Mouse (Mus musculus) neural tube, embryonic 13.5 days (tissue): ENCODE measurements at regions not wholly inside any gene's neighbourhood (a gene's known extent, or its start where the extent isn't known, plus 50 kb on each side); places are given as distances from the start of the nearest gene placed in this dataset.

ENCODE experiments used
- ATAC-seq: fragments of 200-750 bp; cut with Nextera tagmentation; 2 replicates; pipeline ENCODE4 v1.8.0; 2017; ENCODE audit warnings: low read depth, mild to moderate bottlenecking, moderate TSS enrichment, moderate library complexity
- H3K27ac ChIP-seq: fragments of 300-500 bp; sonication (generic); replicated peaks from 2 replicates; pipeline ENCODE4 v1.5.1; 2015; ENCODE audit warnings: moderate library complexity, mild to moderate bottlenecking, inconsistent platforms
- H3K27me3 ChIP-seq: fragments of 300-500 bp; sonication (generic); 2 replicates; pipeline ENCODE4 v1.6.1; 2015; ENCODE audit warnings: mild to moderate bottlenecking, inconsistent platforms
- H3K36me3 ChIP-seq: fragments of 300-500 bp; sonication (generic); 2 replicates; pipeline ENCODE4 v1.6.1; 2015; ENCODE audit warnings: mild to moderate bottlenecking, inconsistent platforms
- H3K4me1 ChIP-seq: fragments of 300-500 bp; sonication (generic); replicated peaks from 2 replicates; pipeline ENCODE4 v1.6.1; 2015; ENCODE audit warnings: inconsistent platforms
- H3K4me2 ChIP-seq: fragments of 300-500 bp; sonication (generic); 2 replicates; pipeline ENCODE4 v1.6.1; 2015; ENCODE audit warnings: inconsistent platforms, mild to moderate bottlenecking, moderate library complexity
- H3K4me3 ChIP-seq: fragments of 300-500 bp; sonication (generic); 2 replicates; pipeline ENCODE4 v1.5.1; 2015; ENCODE audit warnings: mild to moderate bottlenecking, inconsistent platforms
- H3K9ac ChIP-seq: fragments of 300-500 bp; sonication (generic); 2 replicates; pipeline ENCODE4 v1.6.1; 2015; ENCODE audit warnings: moderate library complexity, mild to moderate bottlenecking, inconsistent platforms
- H3K9me3 ChIP-seq: fragments of 300-500 bp; sonication (generic); 2 replicates; pipeline ENCODE4 v1.6.1; 2016; ENCODE audit warnings: inconsistent platforms
- WGBS: fragments of 180-500 bp; shearing (Covaris S2); methylation state at CpG from one replicate; pipeline ENCODE4 v1.1.7; 2015; 5-methylcytosine and 5-hydroxymethylcytosine counted together

DNA sequence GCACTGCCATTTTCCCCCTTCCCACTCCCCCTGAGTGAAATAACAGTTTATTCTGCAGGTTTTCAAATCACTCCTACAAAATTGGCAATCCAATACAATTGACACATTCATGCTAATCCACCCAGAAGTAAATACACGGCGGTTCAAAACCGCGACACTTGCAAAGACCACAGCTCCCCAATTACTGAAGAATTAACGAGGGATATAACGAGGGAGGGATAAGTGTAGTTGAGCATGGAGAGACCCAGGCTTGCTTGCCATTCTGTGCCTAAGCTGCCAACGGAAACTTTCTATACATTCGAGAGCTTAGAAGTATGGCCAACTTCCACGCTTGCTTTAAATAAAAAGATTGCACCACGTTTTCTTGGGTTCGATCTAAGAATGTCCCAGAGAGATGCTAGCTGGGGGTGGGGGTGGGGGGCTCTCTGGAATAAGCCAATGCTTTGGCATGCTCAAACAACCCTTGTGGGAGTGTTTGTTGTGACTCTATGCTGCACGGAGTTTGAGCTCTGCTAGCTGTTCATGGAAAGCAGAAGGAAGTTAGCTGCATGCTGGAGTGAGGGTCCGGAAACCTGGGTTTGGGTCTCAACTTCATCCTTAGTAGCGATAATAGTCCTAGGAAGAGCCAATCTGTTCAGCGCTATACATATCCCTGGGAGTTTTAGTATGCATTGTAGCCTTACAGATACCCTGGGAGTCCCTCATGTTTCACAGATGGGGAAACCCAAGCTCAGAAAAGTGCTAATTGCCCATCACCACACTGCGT lies 98.9 kb upstream of the Nrbf2 start:
- Histone ChIP-seq H3K36me3 (no peaks in the 10 kb centered on the region), H3K27ac (no peak overlapping the region), H3K4me2 (no peak overlapping the region), H3K9ac (no peak overlapping the region), H3K9me3 (no peaks in the 10 kb centered on the region), H3K4me1 (no peaks in the 10 kb centered on the region), H3K27me3 (no peaks in the 10 kb centered on the region), H3K4me3 (no peak overlapping the region)
- ATAC-seq = no peak
- WGBS = 86% methylated on average over 16 of the region's 16 CpGs

DNA sequence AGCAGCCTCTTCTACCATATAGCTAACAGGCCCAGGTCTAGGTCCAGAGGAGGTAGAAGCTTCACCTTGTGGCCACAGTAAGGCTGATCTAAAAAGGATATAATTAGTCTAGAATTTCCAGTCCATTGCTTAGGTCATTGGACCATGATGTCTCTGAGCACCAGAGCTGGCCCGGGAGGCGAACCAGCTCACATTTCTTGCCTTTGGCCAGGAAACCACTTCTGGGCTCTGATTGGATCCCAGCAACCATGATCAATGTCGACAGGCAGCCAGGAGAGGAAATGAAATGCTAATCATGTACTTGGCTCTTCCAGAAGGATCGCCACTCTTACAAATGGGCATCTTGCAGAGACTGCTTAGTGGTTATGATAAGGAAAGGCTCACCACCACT lies 99.5 kb upstream of the Nrbf2 start:
- H3K9ac ChIP-seq = no peak overlapping the region
- H3K4me2 ChIP-seq = no peak overlapping the region
- WGBS = 69% methylated on average over 4 of the region's 4 CpGs
- no peaks in the 10 kb centered on the region for H3K9me3 ChIP-seq
- H3K27me3 ChIP-seq = no peaks in the 10 kb centered on the region
- ATAC-seq = no peak
- no peaks in the 10 kb centered on the region for H3K36me3 ChIP-seq
- no peak overlapping the region for H3K27ac ChIP-seq
- H3K4me1 ChIP-seq = no peaks in the 10 kb centered on the region
- H3K4me3 ChIP-seq = no peak overlapping the region

DNA sequence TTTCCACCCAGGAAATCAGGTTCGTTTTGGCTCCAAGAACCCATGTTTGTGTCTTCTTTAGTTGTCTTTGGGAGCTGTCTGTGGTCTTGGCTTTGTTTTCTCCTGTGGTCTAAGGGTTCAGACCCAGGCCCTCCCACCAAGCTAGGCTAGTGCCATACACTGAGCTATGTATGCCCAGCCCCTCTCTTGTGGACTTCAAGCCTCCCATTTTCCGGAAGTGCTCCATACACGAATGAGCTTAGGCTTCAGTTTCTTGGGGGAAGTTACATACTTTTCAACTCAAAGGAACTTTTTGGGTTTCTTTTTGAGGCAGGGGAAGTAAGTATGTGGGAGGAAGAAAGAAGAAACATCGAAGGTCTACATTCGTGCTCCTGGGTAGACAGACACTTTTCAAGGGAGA lies 100.9 kb upstream of the Nrbf2 start:
- H3K4me3 ChIP-seq = no peak overlapping the region
- H3K9me3 ChIP-seq = no peaks in the 10 kb centered on the region
- H3K27me3 ChIP-seq = no peaks in the 10 kb centered on the region
- WGBS = 85% methylated on average over 5 of the region's 5 CpGs
- no peak overlapping the region for H3K9ac ChIP-seq
- ATAC-seq = no peak
- H3K4me2 ChIP-seq = no peak overlapping the region
- no peaks in the 10 kb centered on the region for H3K4me1 ChIP-seq
- no peaks in the 10 kb centered on the region for H3K36me3 ChIP-seq
- H3K27ac ChIP-seq = no peak overlapping the region

DNA sequence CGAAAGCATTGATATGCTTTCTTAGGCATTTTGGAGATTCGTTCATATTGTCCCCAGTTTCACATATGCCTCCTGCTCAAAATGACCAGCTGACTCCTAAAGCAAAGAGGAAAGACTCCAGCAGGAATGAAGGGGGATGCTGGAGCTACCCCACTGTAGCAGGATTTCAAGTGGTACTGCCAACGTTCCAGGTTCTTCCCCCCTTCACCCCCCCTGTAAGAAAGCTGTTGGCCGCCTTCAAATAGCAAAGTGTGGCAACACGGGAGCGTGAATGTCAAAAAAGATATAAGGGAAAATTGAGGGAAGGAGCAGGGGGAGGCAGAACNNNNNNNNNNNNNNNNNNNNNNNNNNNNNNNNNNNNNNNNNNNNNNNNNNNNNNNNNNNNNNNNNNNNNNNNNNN lies 103.7 kb upstream of the Nrbf2 start:
- Histone ChIP-seq H3K4me2 (no peak overlapping the region), H3K4me1 (peaks cover 6% of the 10 kb centered on the region; the same call in 1 of the 2 replicates), H3K9ac (no peak overlapping the region), H3K27ac (no peak overlapping the region), H3K4me3 (no peak overlapping the region), H3K27me3 (no peaks in the 10 kb centered on the region), H3K9me3 (no peaks in the 10 kb centered on the region), H3K36me3 (no peaks in the 10 kb centered on the region)
- ATAC-seq = no peak
- 70% methylated on average over 6 of the region's 6 CpGs for WGBS

DNA sequence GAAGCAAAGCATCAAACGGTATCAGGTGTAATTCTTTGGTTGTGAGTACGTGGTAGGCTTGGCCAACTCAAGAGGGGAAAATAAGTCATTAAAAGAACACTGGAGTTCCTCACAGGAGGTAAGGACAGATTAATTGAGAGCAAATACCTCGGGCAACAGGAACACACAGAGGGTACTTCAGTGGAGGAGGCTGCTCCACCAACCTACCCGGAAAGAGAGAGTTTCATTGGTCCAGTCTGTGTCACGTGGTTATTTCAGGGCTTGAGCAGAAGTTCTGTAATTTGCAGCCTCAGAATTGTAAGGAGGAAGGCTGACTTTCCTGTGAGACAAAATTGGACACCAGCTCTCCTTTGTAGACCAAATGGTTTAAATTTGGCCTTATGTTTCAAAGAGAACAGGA lies 115.3 kb upstream of the Nrbf2 start:
- Histone ChIP-seq H3K9ac (no peak overlapping the region), H3K9me3 (no peaks in the 10 kb centered on the region), H3K4me1 (no peaks in the 10 kb centered on the region), H3K4me2 (no peak overlapping the region), H3K27ac (no peak overlapping the region), H3K27me3 (no peaks in the 10 kb centered on the region), H3K36me3 (no peaks in the 10 kb centered on the region), H3K4me3 (no peak overlapping the region)
- ATAC-seq = no peak
- WGBS = 70% methylated on average over 5 of the region's 5 CpGs

DNA sequence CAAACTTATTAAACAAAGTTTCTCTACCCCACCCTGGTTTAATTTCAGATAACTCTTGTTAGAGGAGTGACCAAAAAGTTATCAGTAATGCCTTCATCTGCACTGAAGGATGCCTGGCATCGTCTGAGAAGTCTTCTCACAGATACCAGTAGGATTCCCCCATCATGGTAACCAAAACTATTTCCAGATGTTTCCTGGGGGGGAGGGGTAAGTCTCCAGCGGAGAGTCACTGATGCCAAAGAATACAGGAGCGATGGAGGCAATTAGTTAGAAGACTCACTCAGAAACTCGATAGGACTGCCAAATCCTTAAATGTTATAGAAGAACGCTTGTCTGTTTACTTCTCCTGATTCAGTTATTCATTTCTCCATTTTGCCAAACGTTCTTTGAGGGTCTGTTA lies 116.3 kb upstream of the Nrbf2 start:
- Histone ChIP-seq H3K27me3 (no peaks in the 10 kb centered on the region), H3K36me3 (no peaks in the 10 kb centered on the region), H3K9me3 (no peaks in the 10 kb centered on the region), H3K9ac (no peak overlapping the region), H3K4me1 (no peaks in the 10 kb centered on the region), H3K27ac (no peak overlapping the region), H3K4me2 (no peak overlapping the region), H3K4me3 (no peak overlapping the region)
- WGBS = 75% methylated on average over 6 of the region's 6 CpGs
- ATAC-seq = no peak

DNA sequence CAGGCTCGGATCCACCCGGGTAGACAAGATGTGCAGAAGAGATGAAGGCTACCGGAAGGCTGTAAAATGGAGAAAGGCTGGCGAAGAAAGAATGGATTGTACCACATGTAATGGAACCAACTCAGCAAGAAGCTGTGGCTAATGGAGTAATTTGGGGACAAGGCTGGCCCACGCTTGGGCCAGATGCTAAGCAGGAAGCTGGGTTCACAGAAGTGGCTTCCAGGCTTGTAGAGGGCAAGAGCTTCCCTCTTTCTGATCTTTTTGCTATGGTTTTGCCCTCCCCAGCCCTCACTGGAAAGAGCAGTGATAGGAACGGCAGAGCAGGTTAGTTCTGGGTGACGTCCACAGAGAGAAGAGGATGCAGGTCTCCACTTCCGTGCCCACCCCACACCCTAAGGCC lies 117.7 kb upstream of the Egr2 start:
- H3K36me3 ChIP-seq = no peaks in the 10 kb centered on the region
- 90% methylated on average over 8 of the region's 8 CpGs for WGBS

DNA sequence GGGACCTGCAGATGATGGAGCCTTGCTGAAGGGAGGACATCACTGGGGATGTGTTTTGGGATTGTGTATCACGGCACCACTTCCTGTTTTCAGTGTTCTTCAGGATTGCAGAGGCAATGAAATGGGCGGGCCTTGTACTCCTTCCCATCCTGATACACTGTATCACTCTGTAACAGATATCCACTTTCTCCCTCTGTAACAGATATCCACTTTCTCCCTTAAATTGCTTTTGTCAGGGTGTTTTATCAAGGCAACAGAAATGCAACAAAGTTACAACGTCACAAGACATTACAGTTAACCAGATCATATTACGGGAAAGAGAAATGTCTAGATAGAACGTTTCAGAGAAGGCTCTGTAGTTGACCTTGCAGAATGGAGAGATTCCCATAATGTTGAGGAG lies 114.5 kb upstream of the Egr2 start:
- Histone ChIP-seq H3K4me3 (no peak overlapping the region), H3K27me3 (no peaks in the 10 kb centered on the region), H3K4me1 (no peaks in the 10 kb centered on the region), H3K4me2 (no peak overlapping the region), H3K9ac (no peak overlapping the region), H3K27ac (no peak overlapping the region), H3K36me3 (no peaks in the 10 kb centered on the region), H3K9me3 (no peaks in the 10 kb centered on the region)
- WGBS = 92% methylated on average over 5 of the region's 5 CpGs
- no peak for ATAC-seq

More for the DNA sequence above, 117.7 kb upstream of the Egr2 start:
- H3K27ac ChIP-seq = no peak overlapping the region
- H3K4me3 ChIP-seq = no peak overlapping the region
- no peak overlapping the region for H3K4me2 ChIP-seq
- H3K9me3 ChIP-seq = no peaks in the 10 kb centered on the region
- no peaks in the 10 kb centered on the region for H3K4me1 ChIP-seq
- H3K27me3 ChIP-seq = no peaks in the 10 kb centered on the region
- ATAC-seq = no peak
- no peak overlapping the region for H3K9ac ChIP-seq

DNA sequence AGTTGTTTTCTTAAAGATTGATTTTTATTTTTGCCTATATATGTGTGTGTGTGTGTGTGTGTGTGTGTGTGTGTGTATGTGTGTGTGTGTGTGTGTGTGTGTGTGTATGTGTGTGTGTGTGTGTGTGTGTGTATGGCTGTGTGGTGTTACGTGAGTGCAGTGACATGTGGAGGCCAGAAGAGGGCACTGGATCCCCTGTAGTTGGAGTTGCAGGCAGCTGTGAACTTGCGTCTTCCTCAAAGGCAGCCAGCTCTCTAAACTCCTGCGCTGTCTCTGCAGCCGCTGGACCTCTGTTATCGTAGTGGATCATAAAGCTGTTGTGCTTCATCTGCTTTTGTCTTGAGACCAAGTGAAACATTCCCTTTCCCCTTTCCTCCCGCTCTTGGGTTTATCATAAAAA lies 109.9 kb upstream of the Egr2 start:
- no peak overlapping the region for H3K4me2 ChIP-seq
- no peaks in the 10 kb centered on the region for H3K4me1 ChIP-seq
- H3K27me3 ChIP-seq = no peaks in the 10 kb centered on the region
- no peak for ATAC-seq
- H3K9me3 ChIP-seq = no peaks in the 10 kb centered on the region
- no peak overlapping the region for H3K9ac ChIP-seq
- no peak overlapping the region for H3K4me3 ChIP-seq
- no peak overlapping the region for H3K27ac ChIP-seq
- H3K36me3 ChIP-seq = no peaks in the 10 kb centered on the region
- 91% methylated on average over 5 of the region's 6 CpGs for WGBS

DNA sequence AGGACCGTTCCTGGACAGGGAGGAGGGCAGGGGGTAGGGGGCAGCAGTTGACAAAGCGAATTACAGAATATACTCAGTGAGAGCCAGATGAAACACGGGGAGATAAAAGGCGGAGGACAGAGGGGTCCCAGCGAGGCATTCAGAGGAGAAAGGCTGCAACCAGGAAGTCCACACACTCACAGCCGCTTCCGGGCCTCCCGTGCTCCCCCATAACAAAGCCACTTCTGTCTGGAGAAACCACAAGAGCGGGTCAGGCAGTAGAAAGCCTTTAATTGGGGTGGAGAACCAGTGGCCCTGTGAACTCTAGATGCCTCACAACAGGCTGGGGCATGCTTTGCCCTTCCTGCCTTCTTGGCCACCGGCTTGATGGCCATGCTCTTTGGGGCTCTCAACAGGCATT lies 108.1 kb upstream of the Egr2 start:
- no peak for ATAC-seq
- no peak overlapping the region for H3K4me3 ChIP-seq
- H3K27me3 ChIP-seq = no peaks in the 10 kb centered on the region
- no peaks in the 10 kb centered on the region for H3K4me1 ChIP-seq
- H3K27ac ChIP-seq = no peak overlapping the region
- 27% methylated on average over 10 of the region's 10 CpGs for WGBS
- H3K9me3 ChIP-seq = no peaks in the 10 kb centered on the region
- H3K9ac ChIP-seq = no peak overlapping the region
- no peaks in the 10 kb centered on the region for H3K36me3 ChIP-seq
- H3K4me2 ChIP-seq = no peak overlapping the region

DNA sequence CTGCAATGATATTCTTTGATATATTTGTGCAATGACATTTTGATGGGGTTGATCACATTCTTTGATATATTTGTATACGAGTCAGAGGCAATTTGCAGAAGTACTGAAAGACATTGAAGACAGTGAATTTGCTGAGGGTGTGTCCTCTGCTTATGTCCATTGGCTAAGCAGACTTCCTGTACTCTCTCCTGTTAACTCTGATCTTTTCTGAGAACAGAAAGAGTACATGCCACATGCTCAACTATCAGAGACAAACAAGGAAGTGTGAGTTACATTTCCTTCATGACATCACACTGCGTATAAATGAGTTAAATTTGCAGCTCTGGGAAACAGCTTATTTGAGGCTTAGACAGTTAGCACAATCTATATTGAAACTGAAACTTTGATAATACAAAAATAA lies 104.5 kb upstream of the Egr2 start:
- 92% methylated on average over 2 of the region's 2 CpGs for WGBS

DNA sequence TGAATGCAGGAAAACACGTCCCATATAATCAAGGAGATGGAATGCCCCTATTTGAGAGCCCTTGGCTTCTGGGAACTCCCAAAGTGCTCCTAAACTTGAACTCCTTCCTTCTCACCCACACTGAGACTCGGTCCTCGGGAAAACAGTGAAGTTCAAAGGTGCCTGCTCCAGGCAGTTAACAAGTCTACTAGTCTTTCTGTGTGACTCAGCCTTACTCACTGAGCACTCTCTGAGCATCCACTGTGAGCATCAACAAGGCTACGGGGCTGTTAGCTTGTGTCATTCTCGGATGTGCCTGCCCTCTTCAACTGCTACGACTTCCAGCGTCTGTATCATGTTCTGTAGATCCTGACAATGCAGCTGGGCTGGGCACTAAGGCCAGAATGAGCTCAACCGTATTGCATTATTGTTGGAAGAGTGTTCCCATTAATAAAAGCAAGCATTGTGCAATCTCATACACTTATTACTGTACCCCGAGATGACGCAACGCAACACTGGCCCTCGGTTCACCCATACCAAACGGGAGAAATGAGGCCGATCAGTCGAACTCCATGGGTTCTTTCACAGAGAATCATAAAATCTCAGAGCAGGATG lies 96.1 kb upstream of the Egr2 start:
- H3K27me3 ChIP-seq = no peaks in the 10 kb centered on the region
- no peak overlapping the region for H3K9ac ChIP-seq
- H3K27ac ChIP-seq = no peak overlapping the region
- no peak overlapping the region for H3K4me2 ChIP-seq
- H3K4me3 ChIP-seq = no peak overlapping the region
- H3K9me3 ChIP-seq = no peaks in the 10 kb centered on the region
- H3K4me1 ChIP-seq = no peaks in the 10 kb centered on the region
- 89% methylated on average over 15 of the region's 15 CpGs for WGBS
- H3K36me3 ChIP-seq = no peaks in the 10 kb centered on the region
- ATAC-seq = no peak

More for the DNA sequence above, 104.5 kb upstream of the Egr2 start:
- no peak for ATAC-seq
- H3K4me3 ChIP-seq = no peak overlapping the region
- H3K9ac ChIP-seq = no peak overlapping the region
- no peaks in the 10 kb centered on the region for H3K36me3 ChIP-seq
- H3K4me1 ChIP-seq = no peaks in the 10 kb centered on the region
- no peak overlapping the region for H3K27ac ChIP-seq
- H3K4me2 ChIP-seq = no peak overlapping the region
- H3K27me3 ChIP-seq = no peaks in the 10 kb centered on the region
- no peaks in the 10 kb centered on the region for H3K9me3 ChIP-seq

DNA sequence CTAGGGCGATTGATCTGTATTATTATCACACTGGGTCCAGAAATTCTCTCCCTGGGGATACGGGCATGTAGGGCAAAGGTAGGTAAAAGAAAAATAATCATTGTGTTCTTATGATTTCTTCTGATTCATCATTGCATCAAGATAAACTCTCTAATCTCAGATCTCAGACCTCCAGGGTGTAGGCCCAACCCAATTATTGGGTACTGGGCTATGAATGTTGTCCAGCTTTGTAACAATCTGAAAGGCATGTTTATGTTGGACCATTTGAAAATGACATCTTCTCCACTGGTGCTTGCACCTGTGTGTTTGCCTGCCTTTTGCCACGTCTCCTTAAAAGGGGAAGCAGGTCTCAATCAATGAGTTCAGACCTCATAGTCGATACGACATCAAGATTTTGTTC lies 95.4 kb upstream of the Egr2 start:
- Histone ChIP-seq H3K27me3 (no peaks in the 10 kb centered on the region), H3K4me3 (no peak overlapping the region), H3K9ac (no peak overlapping the region), H3K4me2 (no peak overlapping the region), H3K9me3 (no peaks in the 10 kb centered on the region), H3K36me3 (no peaks in the 10 kb centered on the region), H3K4me1 (no peaks in the 10 kb centered on the region), H3K27ac (no peak overlapping the region)
- 90% methylated on average over 5 of the region's 5 CpGs for WGBS
- no peak for ATAC-seq
